Mouse (Mus musculus) gastrocnemius, postnatal 14 days (tissue): ENCODE measurements around the gene Urah. TPM values are rescaled to one million over a fixed set of nuclear protein-coding genes. Genes with fewer than 3 reads are reported as not detected.

ENCODE experiments used
- DNase-seq: peaks from one replicate; pipeline ENCODE4 v3.0.0; 2021; ENCODE audit warnings: mixed read lengths
- intact Hi-C: fragments of 180-260 bp; cut with DNase I; formaldehyde crosslinking; loops from one replicate; pipeline ENCODE4 v1.15.1; 2025; ENCODE audit warnings: low total_unique reads
- total RNA-seq, 2 experiments: library from RNA; stranded (reverse); gene quantifications; 2 replicates each; pipeline ENCODE4 v1.2.3; 2021

Urah gene
- total RNA-seq, 2 experiments from 2014 or later: not detected

DNA sequence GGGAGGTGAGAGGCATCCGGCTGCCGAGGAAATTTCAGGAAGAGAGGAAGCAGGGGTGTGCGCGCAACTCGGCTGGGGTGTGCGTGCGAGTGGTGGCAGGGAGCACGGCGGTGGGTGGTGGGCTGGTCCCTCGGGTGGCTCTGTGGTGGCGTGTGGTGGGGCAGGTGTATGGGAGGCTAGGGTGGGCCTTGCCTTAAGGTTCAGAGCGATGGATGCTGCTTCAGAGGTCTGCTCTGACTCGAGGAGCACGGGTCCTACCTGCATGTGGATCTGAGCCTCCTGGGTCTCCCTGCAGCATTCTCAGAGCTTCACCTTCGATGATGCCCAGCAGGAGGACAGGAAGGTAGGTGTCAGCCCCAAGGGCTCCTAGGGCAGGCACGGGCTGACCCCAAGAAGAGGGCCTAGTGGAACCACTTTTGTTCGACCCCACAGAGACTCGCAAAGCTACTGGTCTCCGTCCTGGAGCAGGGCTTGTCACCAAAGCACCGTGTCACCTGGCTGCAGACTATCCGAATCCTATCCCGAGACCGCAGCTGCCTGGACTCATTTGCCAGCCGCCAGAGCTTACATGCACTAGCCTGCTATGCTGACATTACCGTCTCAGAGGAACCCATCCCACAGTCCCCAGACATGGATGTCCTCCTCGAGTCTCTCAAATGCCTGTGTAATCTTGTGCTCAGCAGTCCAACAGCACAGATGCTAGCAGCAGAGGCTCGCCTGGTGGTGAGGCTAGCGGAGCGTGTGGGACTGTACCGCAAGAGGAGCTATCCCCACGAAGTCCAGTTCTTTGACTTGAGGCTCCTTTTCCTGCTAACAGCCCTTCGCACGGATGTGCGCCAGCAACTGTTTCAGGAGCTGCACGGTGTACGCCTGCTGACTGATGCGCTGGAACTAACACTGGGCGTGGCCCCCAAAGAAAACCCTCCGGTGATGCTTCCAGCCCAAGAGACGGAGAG is 23.0 kb downstream of the Urah start, which contains the start of gene Bet1l:
Gene Bet1l, minus strand, starts transcription at position 28 of the 956 bp plus-strand sequence.
- DNase-seq: no peak
- intact Hi-C loops: no loop called here

DNA sequence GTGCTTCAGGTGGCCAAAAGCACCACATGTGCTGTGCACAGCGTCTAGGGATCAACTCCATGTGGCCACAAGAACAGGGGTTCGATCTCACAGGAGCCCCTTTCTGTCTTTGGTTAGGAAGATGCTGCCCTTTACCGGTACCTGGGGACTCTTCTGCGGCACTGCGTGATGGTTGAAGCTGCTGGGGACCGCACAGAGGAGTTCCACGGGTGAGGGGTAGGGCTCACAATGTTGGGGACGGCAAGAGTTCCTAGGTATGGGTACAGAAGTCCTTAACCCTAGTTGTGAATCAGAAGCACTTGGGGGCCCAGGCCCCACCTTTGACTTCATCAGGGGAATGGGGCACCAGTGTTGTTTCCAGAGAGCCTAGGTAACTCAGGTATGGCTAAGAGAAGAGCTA is 23.9 kb downstream of the Urah start:
- no peak for DNase-seq
- intact Hi-C loops: no loop called here

DNA sequence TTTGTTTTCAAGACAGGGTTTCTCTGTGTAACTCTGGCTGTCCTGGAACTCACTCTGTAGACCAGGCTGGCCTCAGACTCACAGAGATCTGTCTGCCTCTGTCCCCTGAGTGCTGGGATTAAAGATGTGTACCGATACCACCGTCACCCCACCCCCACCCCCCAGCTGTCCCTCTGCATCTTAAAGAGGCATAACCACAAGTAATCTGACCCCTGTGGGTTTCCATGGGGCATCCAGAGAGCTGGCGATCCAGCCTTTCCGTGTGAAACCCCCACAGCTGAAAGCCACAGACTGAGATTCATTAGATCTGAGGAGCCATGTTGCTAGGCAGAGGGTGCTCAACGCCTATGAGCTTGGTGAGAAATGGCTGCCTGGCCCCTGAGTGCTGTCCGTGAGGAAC is 25.2 kb downstream of the Urah start:
- intact Hi-C loops: no loop called here
- DNase-seq: no peak

DNA sequence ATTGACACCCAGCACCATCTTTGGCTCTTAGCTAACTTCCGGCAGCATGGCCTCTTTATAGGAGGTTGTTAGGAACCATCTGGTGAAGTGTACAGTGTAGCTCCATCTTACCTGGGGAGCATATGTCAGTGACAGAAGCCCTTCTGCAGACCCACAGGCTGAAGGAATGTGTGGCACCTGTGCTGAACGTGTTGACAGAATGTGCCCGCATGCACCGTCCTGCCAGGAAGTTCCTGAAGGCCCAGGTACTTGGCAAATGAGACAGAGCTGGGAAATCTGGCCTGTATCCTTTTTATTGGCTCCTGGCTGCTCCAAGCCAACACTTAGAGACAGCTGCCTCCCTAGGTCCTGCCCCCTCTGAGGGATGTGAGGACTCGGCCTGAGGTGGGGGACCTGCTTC is 25.9 kb downstream of the Urah start:
- intact Hi-C loops: no loop called here
- no peak for DNase-seq

DNA sequence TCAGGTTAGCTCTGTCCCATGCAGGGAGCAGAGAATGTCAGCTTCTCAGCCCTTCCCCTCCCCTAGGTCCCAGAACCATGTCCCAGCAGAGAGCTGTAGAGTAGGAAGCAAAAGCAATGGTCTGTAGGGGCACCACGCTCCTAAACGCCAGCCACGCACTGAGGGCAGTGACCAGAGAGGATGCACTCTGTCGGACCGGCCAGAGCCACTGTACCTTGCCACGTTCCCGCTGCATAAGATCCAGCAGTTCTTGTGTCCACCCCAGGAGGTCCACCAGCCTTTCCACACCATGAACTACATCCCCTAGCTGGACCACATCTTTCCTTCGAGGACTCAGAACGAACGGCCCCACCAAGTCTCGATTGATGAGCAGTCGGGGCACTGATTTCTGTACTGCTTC is 29.9 kb downstream of the Urah start:
- no peak for DNase-seq
- intact Hi-C loops: no loop called here

DNA sequence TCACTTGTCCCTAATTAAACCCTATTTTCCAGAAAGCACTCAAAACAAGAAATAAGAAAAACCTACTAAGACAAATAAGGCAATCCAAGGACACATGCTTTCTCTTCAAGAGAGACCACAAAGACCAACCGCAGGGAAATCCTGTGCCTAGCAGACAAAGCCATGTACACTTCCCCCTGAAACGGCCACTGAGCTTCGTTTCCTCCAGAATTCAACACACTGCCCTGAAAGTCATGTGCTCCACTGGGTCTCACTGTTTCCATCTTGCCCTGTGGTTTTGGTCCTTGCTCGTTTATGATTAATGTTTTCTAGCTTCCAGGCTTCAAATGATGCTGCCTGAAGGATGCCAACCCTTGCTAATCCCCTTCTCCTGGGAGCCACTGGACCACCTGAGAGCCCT is 39.4 kb downstream of the Urah start:
- intact Hi-C loops: no loop called here
- DNase-seq: no peak

DNA sequence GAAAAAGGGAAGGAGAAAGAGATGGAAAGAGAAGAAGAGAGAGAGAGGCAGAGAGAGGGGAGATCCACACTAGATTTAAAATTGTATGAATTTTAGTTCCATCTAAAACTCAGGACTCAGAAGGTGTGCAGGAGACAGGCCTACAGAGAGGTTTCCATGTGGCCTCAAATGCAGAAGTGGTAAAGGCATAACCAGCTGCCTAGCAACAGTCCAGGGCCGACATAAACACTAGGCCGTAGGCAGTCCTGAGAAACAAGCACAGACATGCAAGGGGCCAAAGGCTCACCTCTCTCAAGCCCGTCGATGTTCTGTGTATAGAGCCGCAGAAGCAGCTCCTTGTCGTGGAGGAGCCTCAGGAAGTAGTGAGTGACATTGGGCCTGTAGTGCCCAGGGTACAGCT is 42.5 kb downstream of the Urah start:
- intact Hi-C loops: no loop called here
- no peak for DNase-seq

DNA sequence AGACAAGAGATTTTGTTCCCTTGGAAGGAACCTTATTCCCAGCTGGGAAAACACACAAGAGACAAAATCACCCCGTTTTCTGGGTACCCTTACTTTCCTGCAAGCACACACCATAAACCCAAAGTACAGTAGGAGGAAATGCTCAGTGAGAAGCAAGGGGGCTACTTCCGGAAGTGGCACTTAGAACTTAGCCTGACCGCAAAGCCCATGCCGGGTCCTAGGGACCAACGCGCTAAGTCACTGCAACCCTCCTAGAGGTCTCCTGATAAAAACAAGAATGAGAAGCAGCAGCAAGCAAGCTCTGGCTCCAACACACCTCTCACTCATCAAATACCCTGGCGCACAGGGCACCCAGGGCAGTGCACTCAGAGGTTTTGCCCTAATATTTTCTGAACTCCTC is 44.5 kb downstream of the Urah start:
- DNase-seq: no peak
- intact Hi-C loops: no loop called here

DNA sequence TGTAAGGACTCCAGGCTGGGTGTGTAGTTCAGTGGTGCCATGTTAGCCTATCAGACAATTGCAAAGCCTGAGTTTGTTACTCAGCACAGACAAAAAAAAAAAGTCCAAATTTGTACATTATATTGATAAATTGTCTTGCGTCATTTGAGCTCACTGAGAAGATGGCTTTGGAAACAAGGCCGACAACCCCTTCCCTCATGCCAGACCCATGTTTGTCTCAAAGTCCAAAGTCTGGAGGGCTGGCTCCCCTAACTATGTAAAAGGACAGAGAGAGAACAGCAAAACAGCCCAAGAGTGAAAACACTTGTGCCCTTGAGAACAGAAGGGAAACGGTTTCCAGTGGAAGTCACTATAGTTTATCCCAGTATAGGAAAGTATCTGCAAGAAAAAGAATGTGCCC is 45.6 kb downstream of the Urah start:
- no peak for DNase-seq
- intact Hi-C loops: no loop called here

DNA sequence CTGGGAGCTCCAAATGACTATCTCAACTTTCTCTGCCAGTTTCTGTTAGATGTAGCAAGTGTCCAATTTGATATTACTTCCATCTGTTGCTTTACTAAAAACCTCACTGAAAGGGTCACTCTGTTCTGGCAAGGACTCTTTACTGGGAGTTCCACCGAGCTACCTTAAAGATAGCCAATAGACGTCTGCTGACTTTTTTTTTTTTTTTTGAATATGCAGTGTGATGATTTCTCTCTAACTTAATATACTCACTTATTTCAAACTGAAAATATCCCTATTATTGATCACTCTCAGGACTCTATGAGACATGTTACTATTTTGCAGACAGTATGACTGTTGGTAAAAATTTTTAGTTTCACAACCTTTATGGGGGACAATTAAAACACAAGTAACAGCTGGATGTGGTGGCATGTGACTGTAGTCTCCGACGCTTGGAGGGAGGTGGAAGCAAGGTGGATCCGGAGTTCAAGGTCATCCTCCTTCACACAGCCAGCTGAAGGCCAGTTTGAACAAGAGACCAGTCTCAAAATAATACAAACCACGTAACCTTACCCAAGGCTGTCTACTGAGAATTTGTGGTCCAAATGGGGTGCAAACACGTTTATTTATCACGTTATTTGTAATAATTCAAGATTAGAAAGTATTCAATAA is 46.2 kb downstream of the Urah start:
- DNase-seq: no peak
- intact Hi-C loops: no loop called here

DNA sequence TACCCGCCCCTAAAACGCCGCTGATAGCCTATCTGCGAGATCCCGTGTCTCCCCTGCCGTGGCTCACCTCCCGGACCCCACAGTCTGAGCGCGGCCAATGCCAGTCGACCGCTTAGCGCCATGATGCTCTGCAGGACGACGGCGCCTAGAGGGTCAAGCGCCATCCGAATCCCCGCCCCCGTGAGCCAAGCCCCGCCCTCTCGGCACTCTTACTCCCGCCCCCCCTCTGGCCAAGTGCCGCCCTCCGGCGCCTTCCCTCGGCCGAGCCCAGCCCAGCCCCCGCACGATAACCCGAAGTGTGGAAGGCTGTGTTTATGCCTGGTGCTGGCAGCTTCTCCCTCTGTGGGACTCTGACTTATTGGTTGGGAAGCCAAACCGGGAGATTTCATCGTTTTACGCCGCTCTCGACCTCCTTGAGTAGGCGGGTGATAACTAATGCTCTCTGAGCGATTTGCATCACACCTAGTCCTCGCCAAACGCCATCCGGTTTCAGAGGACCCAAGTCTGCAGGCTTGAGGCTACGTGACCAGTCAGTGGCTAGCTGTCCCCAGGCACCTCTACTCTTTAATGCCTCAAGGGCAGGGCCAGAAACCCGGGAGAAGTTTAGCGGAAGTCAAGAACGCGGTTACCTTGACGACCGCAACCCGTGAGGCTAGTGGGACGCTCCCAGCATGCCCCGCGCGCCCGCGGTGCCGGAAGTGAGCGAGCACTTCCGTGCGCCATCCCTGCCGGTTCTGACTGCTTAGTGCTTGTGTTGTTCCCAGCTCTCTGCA is 47.1 kb downstream of the Urah start, which contains the start of the genes Psmd13 and Sirt3:
Gene Psmd13, plus strand, starts transcription at position 273 of the 773 bp plus-strand sequence.
Gene Sirt3, minus strand, starts transcription at position 614 of the 773 bp plus-strand sequence.
- intact Hi-C loops: no loop called here
- DNase-seq: peak; percentile 95

DNA sequence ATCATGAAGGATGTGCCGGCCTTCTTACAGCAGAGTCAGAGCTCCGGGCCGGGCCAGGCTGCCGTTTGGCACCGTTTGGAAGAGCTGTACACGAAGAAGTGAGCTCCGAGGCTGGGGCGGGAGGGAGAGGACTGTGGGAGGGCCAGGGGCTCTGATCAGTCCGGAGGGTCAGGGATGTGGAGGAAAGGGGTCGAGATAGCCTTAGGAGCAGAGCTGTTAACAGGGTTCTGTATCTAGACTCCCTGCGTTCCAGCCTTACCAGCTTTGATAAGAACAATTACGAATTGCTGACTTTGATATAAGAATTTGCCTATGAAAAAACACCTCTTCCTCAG is 47.6 kb downstream of the Urah start:
- DNase-seq: no peak
- intact Hi-C loops: no loop called here

Other genes starting within 250 kb of the Urah start
- not detected for gene Olfr46, start 233.7 kb upstream of the Urah start, total RNA-seq
- not detected for gene Olfr61, start 206.0 kb upstream of the Urah start, total RNA-seq
- gene Olfr53, start 188.6 kb upstream of the Urah start, total RNA-seq: not detected
- gene Olfr539, start 175.1 kb upstream of the Urah start, total RNA-seq: not detected
- gene Olfr45, start 153.1 kb upstream of the Urah start, total RNA-seq: not detected
- not detected for gene Olfr541, start 137.8 kb upstream of the Urah start, total RNA-seq
- under 1 TPM; 0.21 to 0.33 TPM for gene Cyp2e1, start 71.3 kb upstream of the Urah start, total RNA-seq
- gene Syce1, start 47.2 kb upstream of the Urah start, total RNA-seq: not detected
- not detected for gene Zfp941, start 12.8 kb upstream of the Urah start, total RNA-seq
- gene Scgb1c1, start 10.5 kb downstream of the Urah start, total RNA-seq: not detected
- not detected for gene Odf3, start 12.8 kb downstream of the Urah start, total RNA-seq
- gene Gm45785, start 21.3 kb downstream of the Urah start, total RNA-seq: not detected
- 10 to 100 TPM; 13.9 to 16.2 TPM for gene Ric8a, start 21.9 kb downstream of the Urah start, total RNA-seq
- gene Bet1l, start 22.6 kb downstream of the Urah start, total RNA-seq: 10 to 100 TPM in 1 of 2 experiments, 1 to 10 TPM in 1; 8.3 to 11.1 TPM
- 10 to 100 TPM; 93.5 to 94.2 TPM for gene Psmd13, start 47.0 kb downstream of the Urah start, total RNA-seq
- gene Sirt3, start 47.3 kb downstream of the Urah start, total RNA-seq: 10 to 100 TPM; 19.5 to 24.7 TPM
- gene Cox8b, start 65.4 kb downstream of the Urah start, total RNA-seq: 1,000 to 10,000 TPM; 1,269 to 1,458 TPM
- gene Nlrp6, start 85.9 kb downstream of the Urah start, total RNA-seq: not detected
- 1 to 10 TPM; 6.7 to 6.9 TPM for gene Pgghg, start 106.4 kb downstream of the Urah start, total RNA-seq
- gene Ifitm5, start 115.3 kb downstream of the Urah start, total RNA-seq: not detected
- not detected for gene Gm45717, start 120.9 kb downstream of the Urah start, total RNA-seq
- gene Ifitm2, start 121.0 kb downstream of the Urah start, total RNA-seq: 100 to 1,000 TPM in 1 of 2 experiments, 10 to 100 TPM in 1; 83.9 to 105 TPM
- gene Ifitm1, start 132.2 kb downstream of the Urah start, total RNA-seq: 1 to 10 TPM; 1.3 to 1.4 TPM
- 10 to 100 TPM; 44.9 to 54.0 TPM for gene Ifitm3, start 175.8 kb downstream of the Urah start, total RNA-seq
- gene Ifitm6, start 182.9 kb downstream of the Urah start, total RNA-seq: not detected
- not detected for gene Gm17387, start 194.1 kb downstream of the Urah start, total RNA-seq
- gene B4galnt4, start 226.1 kb downstream of the Urah start, total RNA-seq: under 1 TPM in 1 of 2 experiments, not detected in 1; 0.23 TPM
- gene Pkp3, start 243.2 kb downstream of the Urah start, total RNA-seq: not detected